Mouse (Mus musculus): ENCODE measurements around the gene Htr2c. TPM values are rescaled to one million over a fixed set of nuclear protein-coding genes. Genes with fewer than 3 reads are reported as not detected.

Gene Htr2c
- polyA plus RNA-seq, 1 experiment, result not detected

- H3K4me3 ChIP-seq (ENCODE audit: low read depth, low read length), result no peak overlapping the region
- H3K36me3 ChIP-seq (ENCODE audit: control insufficient read depth, insufficient read depth, low read length), result no peaks in the 10 kb centered on the region
- no peaks in the 10 kb centered on the region for H3K4me1 ChIP-seq (ENCODE audit: control insufficient read depth, insufficient read depth, insufficient read length, low read length)
- no peak for TF ChIP-seq CTCF (IDR thresholded peaks at IDR 0.05; ENCODE audit: extremely low read depth, insufficient read length, insufficient replicate concordance, low read depth, low read length)
- no peak for TF ChIP-seq POLR2A (IDR thresholded peaks at IDR 0.05; ENCODE audit: low read depth, low read length)
- no peaks in the 10 kb centered on the region for H3K27me3 ChIP-seq (ENCODE audit: control insufficient read depth, insufficient read depth, low read length)
- WGBS, result 10% methylated on average over 37 of the region's 37 CpGs
- H3K27ac ChIP-seq (ENCODE audit: insufficient read depth, low read depth, low read length), result no peak overlapping the region
Observed at GRCm38 (mm10) chrX:146962914-146963547, 718 bp downstream of the Htr2c start.

GRCm38 (mm10) chrX:146979931-146980330 is 17.6 kb downstream of the Htr2c start:
- TF ChIP-seq CTCF (IDR thresholded peaks at IDR 0.05; ENCODE audit: extremely low read depth, insufficient read length, insufficient replicate concordance, low read depth, low read length) (no peak), POLR2A (IDR thresholded peaks at IDR 0.05; ENCODE audit: low read depth, low read length) (no peak)
- Histone ChIP-seq H3K4me3 (ENCODE audit: low read depth, low read length) (no peak overlapping the region), H3K27ac (ENCODE audit: insufficient read depth, low read depth, low read length) (no peak overlapping the region), H3K4me1 (ENCODE audit: control insufficient read depth, insufficient read depth, insufficient read length, low read length) (no peaks in the 10 kb centered on the region), H3K36me3 (ENCODE audit: control insufficient read depth, insufficient read depth, low read length) (no peaks in the 10 kb centered on the region), H3K27me3 (ENCODE audit: control insufficient read depth, insufficient read depth, low read length) (no peaks in the 10 kb centered on the region)
- WGBS, result 60% methylated on average over 5 of the region's 5 CpGs

GRCm38 (mm10) chrX:147055730-147056129 is 93.4 kb downstream of the Htr2c start:
- Histone ChIP-seq H3K4me3 (ENCODE audit: low read depth, low read length) (no peak overlapping the region), H3K36me3 (ENCODE audit: control insufficient read depth, insufficient read depth, low read length) (no peaks in the 10 kb centered on the region), H3K27ac (ENCODE audit: insufficient read depth, low read depth, low read length) (no peak overlapping the region), H3K27me3 (ENCODE audit: control insufficient read depth, insufficient read depth, low read length) (no peaks in the 10 kb centered on the region), H3K4me1 (ENCODE audit: control insufficient read depth, insufficient read depth, insufficient read length, low read length) (no peaks in the 10 kb centered on the region)
- WGBS, result 27% methylated on average over 3 of the region's 3 CpGs
- TF ChIP-seq POLR2A (IDR thresholded peaks at IDR 0.05; ENCODE audit: low read depth, low read length), result no peak
- no peak for TF ChIP-seq CTCF (IDR thresholded peaks at IDR 0.05; ENCODE audit: extremely low read depth, insufficient read length, insufficient replicate concordance, low read depth, low read length)

- H3K27ac ChIP-seq (ENCODE audit: insufficient read depth, low read depth, low read length), result no peak overlapping the region
- H3K4me3 ChIP-seq (ENCODE audit: low read depth, low read length), result no peak overlapping the region
- H3K36me3 ChIP-seq (ENCODE audit: control insufficient read depth, insufficient read depth, low read length), result no peaks in the 10 kb centered on the region
- H3K4me1 ChIP-seq (ENCODE audit: control insufficient read depth, insufficient read depth, insufficient read length, low read length), result no peaks in the 10 kb centered on the region
- TF ChIP-seq CTCF (IDR thresholded peaks at IDR 0.05; ENCODE audit: extremely low read depth, insufficient read length, insufficient replicate concordance, low read depth, low read length) (no peak), POLR2A (IDR thresholded peaks at IDR 0.05; ENCODE audit: low read depth, low read length) (no peak)
- no peaks in the 10 kb centered on the region for H3K27me3 ChIP-seq (ENCODE audit: control insufficient read depth, insufficient read depth, low read length)
Observed at GRCm38 (mm10) chrX:147071622-147072021, 109.3 kb downstream of the Htr2c start.

GRCm38 (mm10) chrX:147119155-147119554 is 156.8 kb downstream of the Htr2c start:
- TF ChIP-seq CTCF (IDR thresholded peaks at IDR 0.05; ENCODE audit: extremely low read depth, insufficient read length, insufficient replicate concordance, low read depth, low read length), result no peak
- TF ChIP-seq POLR2A (IDR thresholded peaks at IDR 0.05; ENCODE audit: low read depth, low read length), result no peak
- 23% methylated on average over 1 of the region's 1 CpGs for WGBS
- Histone ChIP-seq H3K4me3 (ENCODE audit: low read depth, low read length) (no peak overlapping the region), H3K27me3 (ENCODE audit: control insufficient read depth, insufficient read depth, low read length) (no peaks in the 10 kb centered on the region), H3K4me1 (ENCODE audit: control insufficient read depth, insufficient read depth, insufficient read length, low read length) (no peaks in the 10 kb centered on the region), H3K27ac (ENCODE audit: insufficient read depth, low read depth, low read length) (no peak overlapping the region), H3K36me3 (ENCODE audit: control insufficient read depth, insufficient read depth, low read length) (no peaks in the 10 kb centered on the region)

GRCm38 (mm10) chrX:147215251-147215650 is 252.9 kb downstream of the Htr2c start:
- Histone ChIP-seq H3K4me1 (ENCODE audit: control insufficient read depth, insufficient read depth, insufficient read length, low read length) (no peaks in the 10 kb centered on the region), H3K4me3 (ENCODE audit: low read depth, low read length) (no peak overlapping the region), H3K27ac (ENCODE audit: insufficient read depth, low read depth, low read length) (no peak overlapping the region), H3K27me3 (ENCODE audit: control insufficient read depth, insufficient read depth, low read length) (no peaks in the 10 kb centered on the region), H3K36me3 (ENCODE audit: control insufficient read depth, insufficient read depth, low read length) (no peaks in the 10 kb centered on the region)
- TF ChIP-seq POLR2A (IDR thresholded peaks at IDR 0.05; ENCODE audit: low read depth, low read length) (no peak), CTCF (IDR thresholded peaks at IDR 0.05; ENCODE audit: extremely low read depth, insufficient read length, insufficient replicate concordance, low read depth, low read length) (no peak)

GRCm38 (mm10) chrX:147217382-147218013 is 255.2 kb downstream of the Htr2c start:
- Histone ChIP-seq H3K4me1 (ENCODE audit: control insufficient read depth, insufficient read depth, insufficient read length, low read length) (no peaks in the 10 kb centered on the region), H3K27ac (ENCODE audit: insufficient read depth, low read depth, low read length) (no peak overlapping the region), H3K27me3 (ENCODE audit: control insufficient read depth, insufficient read depth, low read length) (no peaks in the 10 kb centered on the region), H3K36me3 (ENCODE audit: control insufficient read depth, insufficient read depth, low read length) (no peaks in the 10 kb centered on the region), H3K4me3 (ENCODE audit: low read depth, low read length) (no peak overlapping the region)
- no peak for TF ChIP-seq POLR2A (IDR thresholded peaks at IDR 0.05; ENCODE audit: low read depth, low read length)
- TF ChIP-seq CTCF (IDR thresholded peaks at IDR 0.05; ENCODE audit: extremely low read depth, insufficient read length, insufficient replicate concordance, low read depth, low read length), result no peak
- WGBS, result 71% methylated on average over 3 of the region's 3 CpGs

Data from small intestine, adult 2 months (tissue).